Mouse (Mus musculus): ENCODE results near the gene Stk16.

Gene Stk16

DNA sequence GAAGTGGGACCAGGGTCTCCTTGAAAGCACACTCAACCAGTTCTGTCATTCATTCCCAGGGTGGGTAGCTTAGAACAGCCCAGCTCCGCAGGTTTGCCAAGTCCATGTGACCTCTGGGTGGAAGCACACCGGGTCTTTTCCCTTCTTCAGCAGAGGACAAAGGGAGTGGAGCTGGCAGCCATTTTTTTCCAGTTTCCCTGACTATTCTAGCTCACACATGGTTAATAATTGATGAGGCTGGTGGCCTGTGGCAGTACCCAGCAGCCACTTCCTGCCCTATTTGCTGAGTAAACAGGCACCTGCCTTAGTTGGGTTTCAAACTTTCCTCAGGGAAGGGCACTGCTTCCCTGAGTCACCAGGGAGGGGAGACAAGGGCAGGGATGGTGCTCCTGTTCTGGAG is 3.8 kb downstream of the Stk16 start:
- no peak for DNase-seq

DNA sequence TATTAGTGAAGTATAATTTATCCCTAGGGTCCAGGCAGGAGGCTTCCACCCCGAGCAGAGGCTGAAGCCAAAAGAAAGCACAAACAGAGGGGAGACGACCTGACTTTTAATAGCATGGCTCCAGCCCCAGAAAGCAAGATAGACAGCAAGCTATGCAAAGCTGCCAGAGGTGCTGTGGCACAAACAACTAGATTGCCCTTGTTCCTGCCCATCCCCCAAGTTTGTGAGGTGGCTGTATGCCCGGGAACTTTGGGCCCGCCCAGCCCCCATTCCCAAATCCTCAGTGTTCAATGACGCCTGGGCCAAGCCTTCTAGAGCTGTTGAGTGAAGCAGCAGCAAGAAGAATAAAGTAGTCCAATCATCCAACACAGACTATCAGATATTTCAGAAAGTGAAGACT is 4.2 kb downstream of the Stk16 start:
- DNase-seq = peak; percentile 7

DNA sequence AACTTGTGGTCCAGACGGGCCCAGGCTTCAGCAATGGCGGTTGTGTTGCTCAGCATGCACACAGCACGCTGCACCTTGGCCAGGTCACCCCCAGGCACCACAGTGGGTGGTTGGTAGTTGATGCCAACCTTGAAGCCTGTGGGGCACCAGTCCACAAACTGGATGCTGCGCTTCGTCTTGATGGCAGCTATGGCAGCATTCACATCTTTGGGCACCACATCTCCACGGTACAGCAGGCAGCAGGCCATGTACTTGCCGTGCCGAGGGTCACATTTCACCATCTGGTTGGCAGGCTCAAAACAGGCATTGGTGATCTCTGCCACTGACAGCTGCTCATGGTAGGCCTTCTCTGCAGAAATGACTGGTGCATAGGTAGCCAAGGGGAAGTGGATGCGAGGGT is 5.1 kb downstream of the Stk16 start:
- peak; percentile 8 for DNase-seq

- DNase-seq = peak; percentile 39
These were observed 6.4 kb downstream of the Stk16 start for GRCm38 (mm10) chr1:75216797-75217585.

- no peak for DNase-seq
These were observed 7.2 kb downstream of the Stk16 start for GRCm38 (mm10) chr1:75217893-75218226.

GRCm38 (mm10) chr1:75218227-75219001 is 7.8 kb downstream of the Stk16 start:
- peak; percentile 77 for DNase-seq

- peak; percentile 98 for DNase-seq
These were observed 8.4 kb downstream of the Stk16 start for GRCm38 (mm10) chr1:75219078-75219477.

DNA sequence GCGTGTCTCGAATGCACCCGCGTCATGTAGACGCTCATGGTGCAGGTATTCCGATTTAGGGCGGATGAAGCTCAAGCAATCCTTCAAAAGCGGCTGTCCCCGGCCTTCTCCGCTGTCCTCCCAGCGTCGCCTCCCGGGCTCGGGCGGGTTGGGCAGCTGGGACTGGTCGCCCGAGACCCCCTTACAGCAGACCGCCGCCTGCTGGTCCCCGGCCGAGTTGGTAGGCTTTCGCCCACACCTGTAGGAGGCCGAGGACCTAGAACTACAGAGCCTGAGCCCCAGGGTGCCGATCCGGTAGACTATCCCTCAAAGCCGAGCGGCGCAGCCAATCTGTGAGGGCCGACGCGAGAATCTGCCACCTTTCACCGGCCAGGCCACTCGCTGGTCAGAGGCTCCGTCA is 8.9 kb downstream of the Stk16 start, which contains the start of gene Tuba4a:
Gene Tuba4a (minus strand): TSS at position 335 of the 400 bp plus-strand sequence.
- peak; percentile 64 for DNase-seq

GRCm38 (mm10) chr1:75221538-75221937 is 10.9 kb downstream of the Stk16 start:
- DNase-seq = no peak

- DNase-seq = peak; percentile 78
These were observed 12.3 kb downstream of the Stk16 start for GRCm38 (mm10) chr1:75222926-75223325.

GRCm38 (mm10) chr1:75223532-75223931 is 12.9 kb downstream of the Stk16 start:
- peak; percentile 48 for DNase-seq

- DNase-seq = no peak
These were observed 14.8 kb downstream of the Stk16 start for GRCm38 (mm10) chr1:75225473-75225872.

DNA sequence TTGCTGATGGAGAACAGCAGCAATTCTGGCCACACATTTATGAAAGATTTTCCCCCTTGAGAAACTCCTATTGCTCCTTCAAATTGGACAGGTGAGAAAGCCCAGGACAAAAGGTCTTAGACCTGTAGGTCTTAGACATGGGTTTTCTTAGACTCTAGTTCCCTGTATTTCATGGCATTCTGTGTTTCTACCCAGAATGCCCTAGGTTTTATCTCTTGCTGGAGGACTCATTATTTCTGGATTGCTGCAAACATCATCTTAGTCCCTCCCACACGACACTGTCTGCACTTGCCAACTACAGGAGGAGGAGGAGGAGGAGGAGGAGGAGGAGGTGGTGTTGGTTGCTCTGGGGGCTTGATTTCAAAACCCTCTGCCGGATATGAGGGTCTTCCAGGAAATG is 15.5 kb downstream of the Stk16 start:
- DNase-seq = no peak

DNA sequence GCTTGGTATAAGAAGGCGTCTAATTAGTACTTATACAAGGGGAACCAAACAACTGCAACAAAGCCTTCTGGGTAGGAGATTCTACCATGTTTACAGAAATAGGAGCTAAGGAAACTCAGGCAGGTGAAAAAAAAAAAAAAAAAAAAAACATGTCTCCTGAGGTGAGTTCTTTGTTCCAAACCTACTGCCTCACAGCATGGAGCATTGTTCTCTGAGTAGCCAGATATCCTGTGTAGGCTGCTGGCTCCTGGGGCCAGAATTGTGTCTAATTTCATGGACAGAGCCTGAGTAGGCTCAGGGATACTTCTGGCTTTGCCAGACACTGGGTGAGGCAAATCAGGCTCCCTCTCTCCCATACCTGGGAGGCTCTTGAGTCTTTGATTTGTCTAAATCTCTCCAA is 17.0 kb downstream of the Stk16 start:
- no peak for DNase-seq

DNA sequence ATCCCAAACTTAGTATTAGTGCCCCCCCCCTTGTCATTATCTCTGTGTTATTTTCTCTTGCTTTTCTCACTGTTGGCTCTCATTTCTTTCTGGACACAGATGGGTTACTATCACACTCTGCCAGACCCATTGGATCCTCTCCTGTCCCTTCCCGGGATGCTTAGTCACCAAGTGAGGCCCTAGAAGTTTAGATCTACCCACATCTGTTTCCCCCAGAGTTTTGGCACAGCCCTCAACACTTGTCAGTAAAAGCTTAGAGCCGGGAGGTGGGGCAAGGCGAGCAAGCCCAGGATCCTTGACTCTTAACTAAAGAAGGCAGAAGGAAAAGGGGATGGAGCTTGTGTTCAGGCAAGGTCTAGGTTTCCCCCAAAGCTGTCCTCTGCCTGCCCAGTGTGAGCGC is 18.5 kb downstream of the Stk16 start:
- no peak for DNase-seq

GRCm38 (mm10) chr1:75230335-75230994 is 19.8 kb downstream of the Stk16 start:
- DNase-seq = no peak

DNA sequence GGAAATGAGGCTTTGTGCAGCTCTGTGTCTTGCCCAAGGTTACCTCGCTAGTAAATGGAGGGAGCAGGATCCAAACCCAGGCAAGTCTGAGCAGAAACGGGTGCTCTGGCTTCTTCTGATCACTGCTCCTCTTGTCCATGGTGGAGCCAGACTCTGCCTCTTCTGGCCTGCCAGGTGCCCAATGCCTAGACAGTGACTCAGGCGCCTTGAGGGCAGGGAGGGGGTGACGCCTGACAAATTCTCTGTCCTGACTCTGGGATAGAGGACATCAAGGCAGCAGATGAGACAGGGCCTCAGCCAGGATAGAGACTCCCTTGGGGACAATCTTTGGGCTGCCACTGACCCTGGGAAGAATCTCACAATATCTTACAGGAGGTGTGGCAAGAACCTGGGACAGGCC is 20.6 kb downstream of the Stk16 start:
- peak; percentile 2 for DNase-seq

DNA sequence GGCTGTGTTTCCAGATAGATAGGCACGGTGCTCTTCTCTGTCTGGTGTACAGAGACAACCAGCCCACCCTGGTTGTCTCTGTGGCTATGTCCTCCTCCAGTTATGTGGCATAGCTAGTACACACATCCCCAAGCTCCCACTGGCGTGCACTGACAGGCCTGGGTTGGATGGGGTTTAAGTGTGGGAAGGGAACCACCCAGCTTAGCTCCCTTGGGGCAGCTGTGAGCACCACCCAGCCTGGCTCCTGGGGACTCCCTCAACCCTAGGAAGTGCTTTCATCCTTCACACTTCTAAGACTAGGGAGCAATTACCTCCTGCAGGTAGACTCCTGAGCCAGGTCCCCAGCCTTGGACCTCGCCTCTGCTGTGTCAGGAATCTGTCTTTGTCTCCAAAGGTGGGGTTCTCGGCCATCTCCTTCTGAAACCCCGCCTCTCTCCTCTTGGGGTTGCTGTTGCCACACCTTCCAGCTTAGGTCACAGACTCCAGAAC is 21.1 kb downstream of the Stk16 start, which contains the start of gene A630095N17Rik:
Gene A630095N17Rik (minus strand): TSS at position 439 of the 489 bp plus-strand sequence.
- DNase-seq = peak; percentile 2

GRCm38 (mm10) chr1:75232489-75232888 is 21.9 kb downstream of the Stk16 start:
- peak; percentile 15 for DNase-seq

DNA sequence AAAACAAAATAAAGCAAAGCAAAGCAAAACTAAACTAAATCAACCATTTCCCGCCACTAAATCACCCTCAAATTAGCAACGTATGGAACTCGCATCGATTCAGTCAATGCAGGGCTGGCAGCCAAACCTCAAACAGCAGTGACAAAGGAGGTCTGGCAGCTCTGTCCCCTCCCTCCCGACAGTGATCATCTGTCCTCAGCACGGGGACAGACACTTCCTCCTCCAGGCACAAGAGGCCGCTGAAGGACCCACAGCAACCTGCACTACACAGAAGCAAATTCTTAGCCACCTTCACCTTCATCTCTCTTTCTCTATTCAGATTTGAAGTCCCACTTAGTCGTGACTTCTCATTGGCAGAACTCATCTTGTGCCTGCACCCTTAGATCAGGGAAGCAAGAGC is 24.0 kb downstream of the Stk16 start:
- peak; percentile 79 for DNase-seq

GRCm38 (mm10) chr1:75236117-75237050 is 25.7 kb downstream of the Stk16 start, which contains the start of gene Dnajb2:
Dnajb2 (plus strand) TSS chr1:75236406.
- peak; percentile 73 for DNase-seq

DNA sequence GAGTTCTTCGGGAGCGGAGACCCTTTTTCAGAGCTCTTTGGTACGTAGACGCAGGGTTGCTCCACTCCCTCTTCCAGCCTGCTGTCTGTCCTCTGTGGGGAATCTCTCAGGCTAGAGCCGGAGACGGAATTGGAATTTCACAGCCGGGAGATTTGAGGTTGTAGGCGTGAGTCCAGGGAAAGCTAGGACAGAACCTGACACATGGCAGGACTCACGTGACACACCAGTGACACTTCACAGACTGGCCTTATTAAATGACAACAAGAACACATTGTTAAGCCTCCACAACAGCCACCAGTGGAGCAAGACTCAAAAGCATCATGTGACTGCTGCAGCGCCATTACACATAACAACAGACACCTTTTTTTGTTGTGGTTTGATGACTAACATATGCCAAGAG is 29.0 kb downstream of the Stk16 start:
- DNase-seq = no peak

Measured in thymus, postnatal 14 days (tissue).